Mouse (Mus musculus): ENCODE data around the gene Trio. TPM values are rescaled to one million over a fixed set of nuclear protein-coding genes. Genes with fewer than 3 reads are reported as not detected.
A peak's percentile ranks its signal among the peaks of the same experiment; 100 is the strongest.

The Trio gene
- polyA plus RNA-seq, 1 experiment from 2014 or later = 36.4 TPM

DNA sequence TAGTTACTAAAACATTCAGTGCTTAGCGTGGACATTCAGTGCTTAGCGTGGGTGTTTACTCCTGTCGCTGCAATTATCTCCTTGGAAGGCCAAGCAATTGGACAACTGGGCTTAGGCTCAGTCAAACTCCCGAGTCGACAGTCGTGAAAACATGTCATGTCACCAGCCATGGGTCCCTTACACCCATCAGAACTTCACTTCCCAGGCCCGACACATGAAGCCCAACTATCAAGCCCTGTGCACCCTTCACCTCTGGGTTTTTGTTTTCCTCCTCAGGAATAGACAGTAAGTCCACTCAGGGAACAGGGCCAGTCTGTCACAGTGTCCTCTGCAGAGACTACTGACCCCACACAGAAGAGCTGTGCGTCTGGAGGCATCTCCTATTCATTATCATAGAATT, 84.2 kb downstream of the Trio start:
- Histone ChIP-seq H3K27ac (replicated peaks) (no peak overlapping the region), H3K27me3 (replicated peaks) (no peaks in the 10 kb centered on the region), H3K4me2 (no peak overlapping the region), H3K4me1 (peaks cover 92% of the 10 kb centered on the region), H3K9ac (replicated peaks) (no peak overlapping the region), H3K4me3 (replicated peaks) (no peak overlapping the region), H3K36me3 (no peaks in the 10 kb centered on the region), H3K9me3 (replicated peaks) (no peaks in the 10 kb centered on the region)
- WGBS = 76% methylated on average over 8 of the region's 8 CpGs
- no peak for ATAC-seq (ENCODE audit: low FRiP score)

GRCm38 (mm10) chr15:27941020-27941419, 84.6 kb downstream of the Trio start:
- Histone ChIP-seq H3K36me3 (no peaks in the 10 kb centered on the region), H3K4me3 (replicated peaks) (no peak overlapping the region), H3K27me3 (replicated peaks) (no peaks in the 10 kb centered on the region), H3K4me1 (peaks cover 93% of the 10 kb centered on the region), H3K27ac (replicated peaks) (no peak overlapping the region), H3K4me2 (no peak overlapping the region), H3K9me3 (replicated peaks) (no peaks in the 10 kb centered on the region), H3K9ac (replicated peaks) (no peak overlapping the region)
- no peak for ATAC-seq (ENCODE audit: low FRiP score)
- 68% methylated on average over 8 of the region's 8 CpGs for WGBS

DNA sequence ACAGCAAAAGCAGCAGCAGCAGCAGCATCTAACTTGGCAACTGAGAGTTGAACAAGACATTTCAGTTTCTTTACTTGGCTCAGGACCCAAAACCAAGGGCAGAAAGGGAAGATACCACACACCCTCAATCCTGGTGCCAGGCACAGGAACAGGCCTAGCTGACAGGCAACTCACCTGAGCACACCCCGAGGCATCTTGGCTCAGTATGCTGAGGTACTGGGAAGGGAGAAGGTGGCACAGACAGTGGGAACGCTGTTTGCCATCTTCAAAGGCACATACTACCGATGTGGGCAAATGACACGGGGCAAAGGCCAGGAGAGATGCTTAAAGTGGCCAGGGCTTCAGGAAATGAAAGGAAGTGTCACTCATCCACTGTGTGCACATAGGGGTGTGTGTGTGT, 85.6 kb downstream of the Trio start:
- H3K9me3 ChIP-seq (replicated peaks) = no peaks in the 10 kb centered on the region
- ATAC-seq (ENCODE audit: low FRiP score) = no peak
- H3K4me3 ChIP-seq (replicated peaks) = no peak overlapping the region
- no peaks in the 10 kb centered on the region for H3K27me3 ChIP-seq (replicated peaks)
- H3K4me2 ChIP-seq = no peak overlapping the region
- H3K4me1 ChIP-seq = peaks cover 91% of the 10 kb centered on the region
- WGBS = 85% methylated on average over 4 of the region's 4 CpGs
- H3K36me3 ChIP-seq = no peaks in the 10 kb centered on the region
- H3K9ac ChIP-seq (replicated peaks) = no peak overlapping the region
- H3K27ac ChIP-seq (replicated peaks) = no peak overlapping the region

GRCm38 (mm10) chr15:27938886-27939285, 86.8 kb downstream of the Trio start:
- H3K36me3 ChIP-seq = no peaks in the 10 kb centered on the region
- H3K4me1 ChIP-seq = peaks cover 83% of the 10 kb centered on the region
- H3K4me3 ChIP-seq (replicated peaks) = no peak overlapping the region
- H3K9me3 ChIP-seq (replicated peaks) = no peaks in the 10 kb centered on the region
- H3K27ac ChIP-seq (replicated peaks) = peak overlapping the region; percentile 95
- no peak for ATAC-seq (ENCODE audit: low FRiP score)
- H3K4me2 ChIP-seq = peak overlapping the region; percentile 56
- peak overlapping the region; percentile 57 for H3K9ac ChIP-seq (replicated peaks)
- 27% methylated on average over 6 of the region's 6 CpGs for WGBS
- no peaks in the 10 kb centered on the region for H3K27me3 ChIP-seq (replicated peaks)

DNA sequence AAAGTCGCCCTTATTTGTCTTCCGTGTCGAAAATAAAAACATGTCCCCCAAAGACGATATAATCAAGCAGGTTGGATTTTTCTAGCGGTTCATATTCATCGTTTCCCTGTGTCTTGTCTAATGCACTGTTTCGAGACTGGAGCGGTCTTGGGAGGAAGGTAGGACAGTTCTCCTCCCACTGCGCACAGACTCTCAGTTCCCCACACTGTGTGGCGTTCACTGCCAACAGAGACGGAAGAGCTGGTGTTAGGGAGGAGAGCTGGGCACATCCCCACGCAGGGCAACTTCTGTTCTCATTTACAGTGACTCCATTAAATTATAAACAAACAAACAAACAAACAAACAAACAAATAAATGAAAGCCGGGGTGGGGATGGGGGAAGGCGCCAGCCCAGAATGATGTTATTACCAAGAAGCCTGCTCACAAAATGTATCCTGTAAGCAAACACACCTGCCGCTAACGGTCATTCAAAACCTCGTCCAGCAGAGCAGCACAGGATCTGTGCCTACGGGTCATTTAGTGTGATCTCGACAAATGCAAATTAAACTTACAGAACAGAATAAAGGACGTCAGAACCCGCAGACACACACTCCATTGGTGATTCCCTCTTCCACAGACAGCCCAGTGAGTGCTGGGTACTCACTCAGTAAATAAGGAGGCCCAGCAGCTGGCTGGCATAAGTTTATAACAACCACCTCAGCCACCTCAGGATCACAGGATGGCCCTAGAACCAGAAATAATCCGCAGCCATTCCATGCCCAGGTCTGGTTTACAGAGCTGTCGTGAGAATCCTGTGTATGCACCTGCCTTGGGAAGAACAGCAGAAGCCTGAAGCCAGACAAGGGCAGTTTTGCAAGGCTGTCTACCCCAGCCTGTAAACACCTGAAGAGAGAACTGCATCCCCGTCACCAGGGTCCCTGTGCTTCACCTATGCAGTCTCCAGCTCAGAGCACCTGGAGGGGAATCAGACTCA, 87.5 kb downstream of the Trio start:
- Histone ChIP-seq H3K9ac (replicated peaks) (peak overlapping the region; percentile 57), H3K36me3 (no peaks in the 10 kb centered on the region), H3K4me1 (peaks cover 77% of the 10 kb centered on the region), H3K4me3 (replicated peaks) (peak overlapping the region; percentile 37), H3K9me3 (replicated peaks) (no peaks in the 10 kb centered on the region), H3K27me3 (replicated peaks) (no peaks in the 10 kb centered on the region), H3K4me2 (peak overlapping the region; percentile 56), H3K27ac (replicated peaks) (peak overlapping the region; percentile 95)
- peak; percentile 84 for ATAC-seq (ENCODE audit: low FRiP score)
- WGBS = 12% methylated on average over 24 of the region's 24 CpGs

- peak overlapping the region; percentile 37 for H3K4me3 ChIP-seq (replicated peaks)
- no peaks in the 10 kb centered on the region for H3K36me3 ChIP-seq
- peak overlapping the region; percentile 56 for H3K4me2 ChIP-seq
- H3K9ac ChIP-seq (replicated peaks) = peak overlapping the region; percentile 57
- no peaks in the 10 kb centered on the region for H3K9me3 ChIP-seq (replicated peaks)
- 3% methylated on average over 20 of the region's 20 CpGs for WGBS
- peaks cover 68% of the 10 kb centered on the region for H3K4me1 ChIP-seq
- peak overlapping the region; percentile 95 for H3K27ac ChIP-seq (replicated peaks)
- peak; percentile 97 for ATAC-seq (ENCODE audit: low FRiP score)
- H3K27me3 ChIP-seq (replicated peaks) = no peaks in the 10 kb centered on the region
Measured at GRCm38 (mm10) chr15:27937003-27937860, 88.4 kb downstream of the Trio start.

DNA sequence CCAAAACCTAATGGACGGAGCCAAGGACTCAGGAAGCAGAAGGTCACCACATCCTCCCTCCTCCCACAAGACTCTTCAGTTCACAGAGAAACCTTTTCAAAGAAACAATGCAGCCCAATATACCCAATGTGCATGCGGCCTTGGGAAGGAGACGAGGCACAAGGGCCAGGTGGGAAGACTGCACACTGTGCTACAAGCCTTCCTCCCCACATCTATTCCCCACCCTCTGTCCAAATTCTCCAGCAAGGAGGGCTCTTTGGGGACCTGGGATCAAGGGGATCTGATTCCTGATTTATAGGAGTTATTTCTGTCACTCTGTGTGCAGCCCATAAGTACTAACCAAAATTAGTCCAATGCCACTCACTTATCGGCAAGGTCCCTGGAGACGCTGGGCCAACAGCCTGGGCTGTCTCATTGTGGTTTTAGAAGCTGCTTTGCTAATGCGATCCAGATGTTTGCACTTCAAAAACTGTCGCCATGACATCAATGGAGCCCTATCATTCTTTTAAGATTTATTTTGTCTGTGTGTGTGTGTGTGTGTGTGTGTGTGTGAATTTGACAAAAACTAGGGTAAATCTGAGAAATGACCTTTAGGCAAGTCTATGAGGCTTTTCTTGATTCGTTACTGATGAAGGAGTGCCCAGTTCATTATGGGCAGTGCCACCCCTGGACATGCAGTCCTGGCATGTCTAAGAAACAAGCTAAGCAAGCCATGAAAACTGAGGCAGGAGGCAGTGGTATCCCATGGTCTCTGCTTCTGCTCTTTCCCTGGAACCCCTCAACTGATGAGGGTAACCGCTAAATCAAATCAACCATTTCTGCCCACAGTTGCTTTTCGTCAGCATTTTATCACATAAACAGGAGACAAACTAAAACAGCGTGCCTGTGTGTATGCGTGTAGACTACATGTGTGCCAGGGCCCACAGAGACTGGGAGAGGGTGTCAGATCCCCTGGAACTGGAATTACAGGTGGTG, 89.6 kb downstream of the Trio start:
- Histone ChIP-seq H3K36me3 (no peaks in the 10 kb centered on the region), H3K9ac (replicated peaks) (peak overlapping the region; percentile 57; the same call in 1 of the 2 replicates), H3K4me2 (peak overlapping the region; percentile 56), H3K4me1 (peaks cover 58% of the 10 kb centered on the region), H3K27me3 (replicated peaks) (no peaks in the 10 kb centered on the region), H3K27ac (replicated peaks) (peak overlapping the region; percentile 95), H3K9me3 (replicated peaks) (no peaks in the 10 kb centered on the region), H3K4me3 (replicated peaks) (no peak overlapping the region)
- no peak for ATAC-seq (ENCODE audit: low FRiP score)
- WGBS = 72% methylated on average over 12 of the region's 12 CpGs

DNA sequence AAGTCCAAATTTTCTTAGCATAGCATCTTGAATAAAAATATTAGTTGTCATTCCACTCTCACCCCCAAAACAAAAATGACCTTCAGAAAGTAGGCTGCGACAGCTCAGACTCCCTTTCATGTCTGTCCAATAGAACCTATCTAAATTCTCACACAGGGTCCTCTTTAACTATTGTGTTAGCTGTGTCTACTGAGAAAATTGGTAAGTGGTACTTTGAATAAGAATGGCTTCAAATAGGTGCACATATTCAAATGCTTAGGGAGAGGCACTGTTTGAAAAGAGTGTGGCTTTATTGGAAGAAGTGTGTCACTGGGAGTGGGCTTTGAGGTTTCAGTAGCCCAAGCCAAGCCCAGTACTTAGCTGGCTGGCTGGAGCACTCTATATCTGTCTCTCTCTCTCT, 92.4 kb downstream of the Trio start:
- no peak overlapping the region for H3K4me3 ChIP-seq (replicated peaks)
- no peak for ATAC-seq (ENCODE audit: low FRiP score)
- H3K36me3 ChIP-seq = no peaks in the 10 kb centered on the region
- no peak overlapping the region for H3K9ac ChIP-seq (replicated peaks)
- 84% methylated on average over 1 of the region's 1 CpGs for WGBS
- no peaks in the 10 kb centered on the region for H3K27me3 ChIP-seq (replicated peaks)
- no peak overlapping the region for H3K27ac ChIP-seq (replicated peaks)
- no peaks in the 10 kb centered on the region for H3K9me3 ChIP-seq (replicated peaks)
- H3K4me1 ChIP-seq = peaks cover 44% of the 10 kb centered on the region
- no peak overlapping the region for H3K4me2 ChIP-seq

- H3K4me1 ChIP-seq = peaks cover 39% of the 10 kb centered on the region
- no peaks in the 10 kb centered on the region for H3K27me3 ChIP-seq (replicated peaks)
- 87% methylated on average over 12 of the region's 12 CpGs for WGBS
- ATAC-seq (ENCODE audit: low FRiP score) = no peak
- H3K27ac ChIP-seq (replicated peaks) = no peak overlapping the region
- no peak overlapping the region for H3K4me3 ChIP-seq (replicated peaks)
- H3K9ac ChIP-seq (replicated peaks) = no peak overlapping the region
- H3K36me3 ChIP-seq = no peaks in the 10 kb centered on the region
- no peaks in the 10 kb centered on the region for H3K9me3 ChIP-seq (replicated peaks)
- H3K4me2 ChIP-seq = no peak overlapping the region
Measured at GRCm38 (mm10) chr15:27931891-27932290, 93.8 kb downstream of the Trio start.

- no peaks in the 10 kb centered on the region for H3K9me3 ChIP-seq (replicated peaks)
- H3K27me3 ChIP-seq (replicated peaks) = no peaks in the 10 kb centered on the region
- no peak overlapping the region for H3K4me3 ChIP-seq (replicated peaks)
- H3K27ac ChIP-seq (replicated peaks) = no peak overlapping the region
- no peaks in the 10 kb centered on the region for H3K36me3 ChIP-seq
- H3K9ac ChIP-seq (replicated peaks) = no peak overlapping the region
- H3K4me1 ChIP-seq = peaks cover 37% of the 10 kb centered on the region
- no peak for ATAC-seq (ENCODE audit: low FRiP score)
- H3K4me2 ChIP-seq = no peak overlapping the region
- WGBS = 92% methylated on average over 14 of the region's 14 CpGs
Measured at GRCm38 (mm10) chr15:27931459-27931858, 94.2 kb downstream of the Trio start.

DNA sequence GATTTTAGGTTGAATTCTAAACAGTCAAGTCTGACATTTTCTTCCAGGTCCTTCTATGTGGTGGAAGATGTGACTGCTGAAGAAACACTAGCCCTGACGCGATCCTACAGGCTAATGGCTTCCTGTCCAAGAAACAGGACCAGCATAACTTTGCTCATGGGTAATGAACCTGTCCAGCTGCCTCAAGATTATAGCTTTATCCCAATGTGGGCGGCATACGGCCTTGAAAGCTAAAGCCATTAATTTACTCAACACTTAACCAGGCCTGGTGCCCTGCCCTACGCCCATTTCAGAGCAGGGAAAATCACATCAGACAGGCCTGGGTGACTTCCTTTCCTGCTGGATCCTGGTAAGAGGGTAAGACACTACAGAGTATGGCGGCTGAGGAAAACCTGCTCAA, 98.0 kb downstream of the Trio start:
- no peak for ATAC-seq (ENCODE audit: low FRiP score)
- no peaks in the 10 kb centered on the region for H3K27me3 ChIP-seq (replicated peaks)
- H3K4me2 ChIP-seq = no peak overlapping the region
- no peak overlapping the region for H3K27ac ChIP-seq (replicated peaks)
- no peaks in the 10 kb centered on the region for H3K9me3 ChIP-seq (replicated peaks)
- H3K9ac ChIP-seq (replicated peaks) = no peak overlapping the region
- no peaks in the 10 kb centered on the region for H3K36me3 ChIP-seq
- peaks cover 56% of the 10 kb centered on the region for H3K4me1 ChIP-seq
- 90% methylated on average over 6 of the region's 6 CpGs for WGBS
- no peak overlapping the region for H3K4me3 ChIP-seq (replicated peaks)

All from neural tube, embryonic 15.5 days (tissue).